Mouse (Mus musculus) megakaryocyte, embryonic 14.5 days (primary cell): ENCODE measurements at regions not wholly inside any gene's neighbourhood (a gene's known extent, or its start where the extent isn't known, plus 50 kb on each side); places are given as distances from the start of the nearest gene placed in this dataset.

ENCODE experiments used
- FLI1 ChIP-seq: IDR thresholded peaks from 2 replicates; pipeline ENCODE4 v1.6.1; 2012; ENCODE audit warnings: low read length, inconsistent platforms, mixed read lengths
- GATA1 ChIP-seq: IDR thresholded peaks from 3 replicates; pipeline ENCODE4 v1.6.1; 2012; ENCODE audit warnings: mixed read lengths, low read length, inconsistent platforms, borderline replicate concordance

GRCm38 (mm10) chr16:76459521-76459920 is 85.9 kb upstream of the Nrip1 start:
- TF ChIP-seq GATA1 (no peak), FLI1 (no peak)
